Mouse (Mus musculus): ENCODE measurements around the gene Pradc1.

The Pradc1 gene

GRCm38 (mm10) chr6:85451664-85452410 is at the start of gene Pradc1:
Gene Pradc1 (minus strand): TSS chr6:85451970.
- DNase-seq (ENCODE audit: low spot score in 2 of 2), result peak; percentile 99

- DNase-seq (ENCODE audit: low spot score in 2 of 2), result no peak
Observed at GRCm38 (mm10) chr6:85500416-85500815, 48.6 kb upstream of the Pradc1 start.

GRCm38 (mm10) chr6:85498147-85498546 is 46.4 kb upstream of the Pradc1 start:
- DNase-seq (ENCODE audit: low spot score in 2 of 2), result no peak

GRCm38 (mm10) chr6:85496976-85497375 is 45.2 kb upstream of the Pradc1 start:
- no peak for DNase-seq (ENCODE audit: low spot score in 2 of 2)

- no peak for DNase-seq (ENCODE audit: low spot score in 2 of 2)
Observed at GRCm38 (mm10) chr6:85491606-85492005, 39.8 kb upstream of the Pradc1 start.

- DNase-seq (ENCODE audit: low spot score in 2 of 2), result no peak
Observed at GRCm38 (mm10) chr6:85490252-85490651, 38.5 kb upstream of the Pradc1 start.

GRCm38 (mm10) chr6:85489717-85490116 is 37.9 kb upstream of the Pradc1 start:
- no peak for DNase-seq (ENCODE audit: low spot score in 2 of 2)

- DNase-seq (ENCODE audit: low spot score in 2 of 2), result no peak
Observed at GRCm38 (mm10) chr6:85488510-85488909, 36.7 kb upstream of the Pradc1 start.

GRCm38 (mm10) chr6:85485738-85486137 is 34.0 kb upstream of the Pradc1 start:
- DNase-seq (ENCODE audit: low spot score in 2 of 2), result no peak

GRCm38 (mm10) chr6:85483843-85484721 is 32.3 kb upstream of the Pradc1 start:
- DNase-seq (ENCODE audit: low spot score in 2 of 2), result peak in 1 of 2 experiments; percentile 31

- peak in 1 of 2 experiments; percentile 38 for DNase-seq (ENCODE audit: low spot score in 2 of 2)
Observed at GRCm38 (mm10) chr6:85480685-85481084, 28.9 kb upstream of the Pradc1 start.

GRCm38 (mm10) chr6:85479979-85480378 is 28.2 kb upstream of the Pradc1 start:
- no peak for DNase-seq (ENCODE audit: low spot score in 2 of 2)

GRCm38 (mm10) chr6:85478416-85478815 is 26.6 kb upstream of the Pradc1 start:
- DNase-seq (ENCODE audit: low spot score in 2 of 2), result no peak

GRCm38 (mm10) chr6:85477366-85477917 is 25.7 kb upstream of the Pradc1 start:
- DNase-seq (ENCODE audit: low spot score in 2 of 2), result no peak

GRCm38 (mm10) chr6:85475581-85475980 is 23.8 kb upstream of the Pradc1 start:
- no peak for DNase-seq (ENCODE audit: low spot score in 2 of 2)

- DNase-seq (ENCODE audit: low spot score in 2 of 2), result no peak
Observed at GRCm38 (mm10) chr6:85472542-85472941, 20.8 kb upstream of the Pradc1 start.

GRCm38 (mm10) chr6:85471962-85472361 is 20.2 kb upstream of the Pradc1 start:
- no peak for DNase-seq (ENCODE audit: low spot score in 2 of 2)

GRCm38 (mm10) chr6:85469660-85470430 is 18.1 kb upstream of the Pradc1 start:
- no peak for DNase-seq (ENCODE audit: low spot score in 2 of 2)

GRCm38 (mm10) chr6:85465381-85465780 is 13.6 kb upstream of the Pradc1 start:
- DNase-seq (ENCODE audit: low spot score in 2 of 2), result peak in 1 of 2 experiments; percentile 40

GRCm38 (mm10) chr6:85459621-85460020 is 7.9 kb upstream of the Pradc1 start:
- no peak for DNase-seq (ENCODE audit: low spot score in 2 of 2)

- no peak for DNase-seq (ENCODE audit: low spot score in 2 of 2)
Observed at GRCm38 (mm10) chr6:85452816-85453215, 1.0 kb upstream of the Pradc1 start.

- DNase-seq (ENCODE audit: low spot score in 2 of 2), result no peak
Observed at GRCm38 (mm10) chr6:85452411-85452665, 568 bp upstream of the Pradc1 start.
